Mouse (Mus musculus): ENCODE data around the gene Dbh.

- TF ChIP-seq CTCF (IDR thresholded peaks at IDR 0.05; ENCODE audit: low read depth) (no peak), EP300 (IDR thresholded peaks at IDR 0.05; ENCODE audit: low read depth) (no peak)
These were observed 22.9 kb upstream of the Dbh start, which contains the start of gene Fam163b for GRCm38 (mm10) chr2:27141950-27142693.

All from heart, postnatal 0 days (tissue).